Mouse (Mus musculus): ENCODE measurements at regions not wholly inside any gene's neighbourhood (a gene's known extent, or its start where the extent isn't known, plus 50 kb on each side); places are given as distances from the start of the nearest gene placed in this dataset.
"Not testable (repeated sequence)": the region's sequence is repeated elsewhere in the genome, so short reads cannot be mapped to it uniquely, and the experiment has no call there.

- DNase-seq (ENCODE audit: low spot score in 2 of 2), result not testable (repeated sequence)
These were observed 3648.0 kb downstream of the 9330182O14Rik start for GRCm38 (mm10) chr15:43782126-43782632.

- DNase-seq (ENCODE audit: low spot score in 2 of 2), result no peak
These were observed 3650.0 kb downstream of the 9330182O14Rik start for GRCm38 (mm10) chr15:43784171-43784570.

GRCm38 (mm10) chr15:43803342-43803741 lies 3669.2 kb downstream of the 9330182O14Rik start:
- no peak for DNase-seq (ENCODE audit: low spot score in 2 of 2)
